Mouse (Mus musculus): Measurements from ENCODE around the gene Mrps10.
"Not testable (repeated sequence)": the region's sequence is repeated elsewhere in the genome, so short reads cannot be mapped to it uniquely, and the experiment has no call there.

Gene Mrps10

DNA sequence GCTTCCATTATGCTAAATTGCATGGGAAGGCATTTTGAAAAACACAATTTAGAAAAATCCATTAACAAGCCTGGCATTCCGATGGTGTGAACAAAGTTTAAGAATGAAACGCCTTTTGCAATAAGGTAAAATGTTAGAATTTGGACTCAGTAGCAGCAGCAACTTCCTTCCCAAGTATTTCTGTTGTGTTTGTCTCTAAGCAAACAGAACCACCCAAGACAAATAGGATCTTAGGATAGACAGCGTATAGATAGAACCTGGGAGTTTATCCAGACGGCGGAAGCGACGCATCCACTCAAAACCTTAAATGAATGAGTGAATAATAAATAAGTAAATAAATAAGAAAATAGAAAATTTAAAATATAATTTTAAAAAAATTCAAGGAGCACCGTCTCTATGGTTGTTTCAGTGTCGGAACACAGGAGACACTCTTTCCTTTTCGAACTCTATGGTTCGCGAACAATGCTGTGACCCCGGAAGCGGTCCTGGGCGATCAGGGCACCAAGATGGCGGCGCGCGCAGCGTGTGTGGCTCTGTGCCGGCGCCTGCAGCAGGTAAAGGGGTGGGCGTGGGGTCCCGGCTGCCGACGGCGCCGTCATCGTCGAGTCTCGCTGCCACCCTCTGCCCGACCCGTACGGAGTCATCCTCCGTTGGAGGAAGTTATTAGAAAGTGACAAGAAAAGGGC is at the start of gene Mrps10:
Gene Mrps10 (plus strand): TSS at position 487 of the 686 bp plus-strand sequence.
- peak; percentile 88 for DNase-seq (ENCODE audit: extremely low spot score, low spot score)

DNA sequence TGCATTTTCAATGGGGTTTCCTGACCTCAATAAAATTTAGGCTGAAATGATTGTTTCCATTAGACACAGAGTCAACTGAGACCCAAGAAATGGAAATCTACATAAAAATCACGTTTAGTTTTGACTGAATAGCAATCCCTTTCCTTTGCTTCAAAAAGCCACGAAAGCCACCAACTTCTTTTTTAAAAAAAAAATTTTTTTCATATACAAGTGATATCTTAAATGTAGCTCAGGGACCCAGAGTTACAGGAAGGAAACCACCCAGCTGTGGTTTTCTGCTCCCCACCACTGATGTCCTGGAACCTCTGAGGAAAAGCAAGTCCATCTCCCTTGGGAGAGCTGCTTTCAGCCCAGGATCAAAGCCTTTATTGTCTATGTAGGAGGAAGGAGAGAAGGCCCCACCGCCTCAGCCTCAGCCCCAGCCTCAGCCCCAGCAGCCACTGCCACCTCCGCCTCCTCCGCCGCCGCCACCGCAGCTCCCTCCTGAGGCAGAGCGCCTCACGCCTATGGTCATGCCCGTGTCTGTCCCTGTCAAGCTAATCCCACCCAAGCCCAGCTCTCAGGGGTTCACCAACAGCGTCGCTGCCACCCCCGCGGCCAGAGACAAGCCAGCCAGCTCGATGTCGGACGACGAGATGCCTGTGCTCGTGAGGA is 49.6 kb upstream of the Mrps10 start:
- no peak for DNase-seq (ENCODE audit: extremely low spot score, low spot score)

DNA sequence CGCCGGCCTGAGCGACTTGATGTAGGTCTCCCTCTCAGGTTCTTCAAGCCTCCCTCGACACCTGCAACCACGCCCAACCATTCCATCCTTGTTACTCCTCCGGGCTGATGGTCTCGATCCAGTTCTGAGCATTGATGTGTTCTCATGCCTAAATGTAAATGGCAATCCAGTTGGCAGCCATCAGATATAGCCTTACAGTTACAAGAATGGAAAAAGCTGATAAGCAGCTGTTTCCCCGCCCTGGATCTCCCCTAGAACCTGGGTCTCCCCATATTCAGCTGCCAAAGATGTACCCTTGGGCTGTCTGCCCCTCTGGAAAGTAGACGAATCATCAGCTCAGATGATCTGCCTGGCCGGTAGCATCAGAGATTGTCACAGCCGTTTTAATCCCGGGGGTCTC is 48.9 kb upstream of the Mrps10 start:
- DNase-seq (ENCODE audit: extremely low spot score, low spot score), result no peak

DNA sequence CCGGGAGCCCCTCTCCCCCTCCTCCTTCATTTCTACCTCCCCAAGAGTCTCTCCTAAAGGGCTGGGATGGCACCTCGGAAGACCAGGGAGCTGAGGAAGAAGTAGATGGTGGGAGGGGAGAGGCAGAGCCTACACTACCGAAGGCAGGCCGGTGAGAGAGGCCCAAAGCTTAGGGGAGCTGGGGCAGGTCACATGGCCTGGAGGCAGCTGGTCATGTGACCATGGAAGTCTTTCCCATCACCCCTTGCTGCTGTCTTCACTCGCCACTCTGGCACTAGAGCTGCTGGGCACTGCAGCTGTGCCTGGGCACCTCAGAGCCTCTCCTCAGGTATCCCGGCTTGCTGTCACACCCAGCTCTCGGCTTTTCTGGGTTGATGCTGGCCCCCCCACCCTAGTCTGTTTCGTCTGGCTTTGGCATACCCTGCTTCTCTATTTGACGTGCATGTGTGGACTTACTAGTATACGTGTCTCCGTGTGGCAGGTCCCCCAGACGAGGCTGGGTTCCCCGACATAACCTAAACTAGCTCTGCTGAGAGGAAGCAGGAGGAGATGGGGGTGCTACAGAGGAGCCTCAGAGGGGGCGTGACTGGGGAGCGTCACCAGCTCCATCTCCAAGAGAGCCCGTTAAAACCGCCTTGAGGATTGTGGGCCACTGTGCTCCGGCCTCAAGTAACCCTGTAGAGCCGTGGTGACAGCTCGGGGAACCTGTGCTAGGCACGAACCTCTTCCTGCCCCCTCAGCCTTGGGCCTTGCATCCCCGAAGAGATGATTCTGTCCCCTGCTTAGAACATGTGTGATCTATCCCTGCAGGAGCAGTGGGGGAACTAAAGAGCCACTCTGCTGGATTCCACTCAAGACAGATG is 46.3 kb upstream of the Mrps10 start:
- no peak for DNase-seq (ENCODE audit: extremely low spot score, low spot score)

DNA sequence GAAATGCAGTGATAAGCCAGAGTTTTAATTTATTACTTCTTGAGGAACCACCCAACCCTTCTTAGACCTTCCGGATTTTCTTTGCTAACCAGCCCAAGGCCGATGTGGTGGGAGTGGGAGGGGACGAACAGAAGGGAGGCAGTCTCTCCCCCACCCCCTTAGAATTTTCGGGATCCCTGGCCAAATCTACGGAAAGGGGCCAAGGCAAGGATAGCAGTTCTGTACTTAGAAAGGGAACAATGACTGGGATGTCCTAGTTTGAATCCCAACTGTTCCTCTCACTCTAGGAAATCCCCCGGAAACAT is 45.7 kb upstream of the Mrps10 start:
- DNase-seq (ENCODE audit: extremely low spot score, low spot score), result no peak

DNA sequence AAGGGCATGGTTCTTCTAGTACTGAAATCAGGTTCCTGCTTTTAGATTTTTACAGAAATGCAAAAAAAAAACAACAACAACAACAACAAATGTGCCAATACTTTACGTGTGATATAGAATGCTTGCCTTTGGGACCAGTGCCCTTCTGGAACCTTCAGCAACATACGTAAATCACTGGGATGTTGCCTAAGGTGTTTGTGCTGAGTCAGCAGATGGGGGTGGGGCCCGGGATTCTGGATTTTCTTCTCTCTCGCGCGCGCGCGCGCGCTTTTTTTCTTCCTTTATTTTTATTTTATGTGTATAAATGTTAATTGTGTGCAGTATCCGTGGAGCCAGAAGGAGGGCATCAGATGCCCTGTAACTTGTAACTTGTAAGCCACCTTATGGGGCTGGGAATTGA is 41.1 kb upstream of the Mrps10 start:
- DNase-seq (ENCODE audit: extremely low spot score, low spot score), result no peak

DNA sequence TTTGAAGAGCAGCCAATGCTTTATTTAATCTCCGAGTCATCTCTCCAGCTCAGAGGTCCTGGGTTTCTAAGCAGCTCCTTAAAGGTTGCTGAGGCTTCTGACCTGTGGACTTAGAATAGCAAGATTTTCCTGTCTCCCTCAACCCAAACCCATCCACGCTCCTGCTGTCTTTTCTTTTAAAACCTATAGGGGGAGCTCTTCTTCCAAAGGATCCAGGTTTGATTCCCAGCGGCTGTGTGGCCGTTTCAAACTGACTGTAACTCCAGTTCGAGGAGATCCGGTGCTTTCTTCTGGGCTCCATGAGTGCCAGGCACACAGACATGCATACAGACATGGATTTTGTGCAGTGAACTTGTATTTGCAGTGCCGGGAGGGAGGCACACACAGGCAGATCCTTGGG is 40.7 kb upstream of the Mrps10 start:
- no peak for DNase-seq (ENCODE audit: extremely low spot score, low spot score)

DNA sequence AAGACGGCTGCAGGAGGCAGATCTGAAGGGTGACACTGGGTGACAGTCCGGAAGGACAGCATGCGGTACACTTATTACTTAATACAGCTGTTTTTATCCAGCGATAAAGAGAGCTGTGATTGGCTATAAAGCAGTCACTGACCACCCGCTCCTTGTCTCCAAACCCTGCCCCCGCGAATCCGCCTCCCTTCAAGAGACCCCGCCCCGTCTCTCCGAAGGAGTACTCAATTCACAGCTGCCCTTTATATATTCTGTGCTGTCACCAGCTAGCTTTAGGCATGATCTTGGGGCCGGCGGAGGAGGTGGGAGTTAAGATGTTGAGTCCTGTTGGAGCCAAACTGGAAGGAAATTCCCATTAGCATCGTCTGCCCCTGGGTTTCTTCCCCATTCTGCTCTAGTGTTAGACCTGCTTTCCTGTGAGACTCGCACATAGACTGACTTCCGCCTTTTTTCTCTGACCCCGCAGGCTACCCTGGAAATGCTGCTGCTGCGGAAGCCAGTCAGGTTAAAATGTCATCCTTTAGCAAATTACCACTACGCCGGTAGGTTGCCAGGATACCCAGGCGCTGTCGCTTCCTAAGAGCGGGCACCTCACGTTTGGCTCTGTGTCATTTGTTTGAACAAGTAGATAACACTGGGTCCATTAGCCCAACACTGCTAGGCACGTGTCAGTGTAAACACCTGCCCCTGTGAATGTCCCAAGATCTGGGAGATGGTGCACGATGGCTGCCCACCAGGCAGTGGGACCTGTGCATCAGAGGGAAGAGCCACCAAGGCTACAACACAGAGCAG is 39.9 kb upstream of the Mrps10 start:
- no peak for DNase-seq (ENCODE audit: extremely low spot score, low spot score)

DNA sequence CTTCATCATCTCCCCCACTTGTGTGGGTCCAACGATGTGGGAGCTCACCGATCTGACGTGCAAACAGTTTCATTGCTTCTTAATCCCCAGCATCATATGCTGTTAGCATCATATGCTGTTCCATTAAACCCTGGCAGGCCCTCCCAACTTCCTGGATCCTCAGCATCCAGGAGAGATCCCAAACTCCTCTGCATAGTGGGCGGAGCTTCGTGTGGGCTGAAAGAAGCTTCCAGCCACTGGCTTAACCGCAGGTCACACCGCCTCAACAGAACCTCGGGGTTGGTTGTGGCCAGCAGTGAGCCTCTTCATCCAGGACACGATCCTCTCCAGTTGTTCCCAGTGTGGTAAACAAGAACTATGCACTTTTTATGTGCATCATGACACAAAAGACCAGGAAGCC is 38.1 kb upstream of the Mrps10 start:
- DNase-seq (ENCODE audit: extremely low spot score, low spot score), result no peak

DNA sequence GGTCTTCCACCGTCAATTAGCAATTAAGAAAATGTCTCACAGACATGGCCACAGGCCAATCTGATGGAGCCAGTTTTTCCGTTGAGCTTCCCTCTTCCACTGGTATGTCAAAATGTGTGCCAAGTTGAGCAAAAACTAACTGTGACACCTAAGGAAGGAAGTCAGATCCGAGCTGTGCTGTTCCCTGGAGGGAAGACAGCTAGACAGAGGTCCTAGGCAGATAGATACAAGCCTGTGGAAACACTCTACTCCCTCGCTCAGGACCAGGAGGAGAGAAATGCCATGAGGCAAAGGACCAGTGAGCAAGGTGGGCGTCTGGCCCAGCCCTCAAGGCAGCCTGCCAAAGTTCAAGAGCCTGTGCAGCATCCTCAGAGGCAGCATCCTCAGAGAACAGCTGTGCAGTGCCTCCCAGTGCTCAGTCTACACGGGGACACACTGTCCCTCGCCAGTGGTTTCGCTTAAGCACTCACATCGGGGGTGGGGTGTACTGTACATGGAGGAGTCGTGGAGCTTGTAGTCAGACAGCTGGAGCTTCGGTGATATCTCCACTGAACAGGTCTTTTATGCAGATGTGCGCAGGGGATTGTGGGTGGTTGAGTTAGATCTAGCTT is 36.6 kb upstream of the Mrps10 start:
- no peak for DNase-seq (ENCODE audit: extremely low spot score, low spot score)

DNA sequence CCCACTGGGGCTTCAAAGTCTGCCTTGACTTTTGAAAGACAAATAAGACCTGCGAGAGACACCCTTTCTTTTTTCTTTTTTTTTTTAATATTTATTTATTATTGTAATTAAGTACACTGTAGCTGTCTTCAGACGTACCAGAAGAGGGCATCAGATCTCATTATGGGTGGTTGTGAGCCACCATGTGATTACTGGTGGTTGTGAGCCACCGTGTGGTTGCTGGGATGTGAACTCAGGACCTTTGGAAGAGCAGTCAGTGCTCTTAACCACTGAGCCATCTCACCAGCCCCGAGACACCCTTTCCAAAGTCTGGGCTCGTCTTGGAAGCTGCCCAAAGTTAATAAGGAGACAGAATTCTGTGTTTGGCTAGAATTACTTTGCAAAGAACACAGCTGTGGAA is 36.0 kb upstream of the Mrps10 start:
- DNase-seq (ENCODE audit: extremely low spot score, low spot score), result not testable (repeated sequence)

DNA sequence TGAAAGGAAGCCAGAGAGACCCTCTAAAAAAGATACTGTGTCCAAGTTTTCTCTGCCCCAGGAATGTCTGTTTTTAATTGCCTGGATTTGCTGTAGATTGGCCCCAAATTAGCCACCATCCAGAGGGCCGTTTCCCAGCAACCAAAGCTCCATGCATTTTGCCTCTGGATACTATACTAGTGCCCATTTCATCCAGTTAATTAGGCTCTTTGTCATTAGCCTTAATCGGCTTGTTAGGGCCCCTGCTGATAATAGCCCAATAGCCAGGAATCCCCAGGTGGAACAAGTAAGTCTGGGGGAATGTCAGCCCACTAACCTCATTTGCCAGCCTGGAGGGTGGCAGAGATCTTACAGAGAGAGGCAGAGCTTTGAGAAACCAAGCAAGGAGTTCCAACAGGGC is 35.3 kb upstream of the Mrps10 start:
- DNase-seq (ENCODE audit: extremely low spot score, low spot score), result no peak

DNA sequence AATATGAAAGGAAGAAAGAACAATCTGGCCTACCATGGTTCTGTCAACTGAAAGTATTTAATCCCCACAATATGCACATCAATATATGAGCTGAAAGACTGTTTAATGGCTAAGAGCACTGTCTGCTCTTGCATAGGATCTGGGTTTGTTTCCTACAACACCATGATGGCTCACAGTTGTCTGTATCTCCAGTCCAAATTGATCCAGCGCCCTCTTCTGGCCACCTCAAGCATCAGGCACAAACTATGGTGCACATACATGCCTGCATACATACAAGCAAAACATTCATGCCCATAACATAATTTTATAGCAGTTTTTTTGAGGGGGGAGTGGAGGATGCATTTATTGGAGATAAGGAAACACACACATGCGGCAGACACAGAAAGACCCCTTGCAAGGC is 25.6 kb upstream of the Mrps10 start:
- DNase-seq (ENCODE audit: extremely low spot score, low spot score), result no peak

DNA sequence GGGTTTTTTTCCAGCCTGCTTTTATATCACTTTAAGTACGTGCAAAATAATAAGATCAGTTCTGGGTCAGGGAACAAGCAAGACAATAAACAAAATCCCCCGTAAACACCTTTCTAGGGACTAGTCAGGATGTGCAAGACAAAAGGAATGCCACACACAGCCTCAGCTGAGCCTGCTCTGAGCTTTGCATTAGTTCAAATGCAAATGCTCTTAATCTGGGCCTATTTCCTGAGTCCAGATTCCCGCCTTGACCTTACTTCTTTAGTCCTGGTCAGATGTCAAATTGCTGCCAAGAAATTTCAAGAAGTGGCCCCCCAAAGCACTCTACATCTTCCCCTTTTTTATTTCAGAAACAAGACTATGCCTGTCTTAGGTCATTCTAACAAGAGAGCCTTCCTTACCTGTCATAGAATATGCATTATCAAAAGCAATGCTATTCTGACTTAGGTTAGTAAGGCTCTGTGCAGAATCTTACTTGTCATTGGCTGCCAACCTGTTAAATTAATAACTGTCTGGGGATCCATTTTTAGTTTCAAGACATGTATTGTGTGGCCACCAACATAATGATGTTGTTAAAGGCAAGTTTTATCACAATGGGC is 18.9 kb upstream of the Mrps10 start:
- DNase-seq (ENCODE audit: extremely low spot score, low spot score), result no peak

DNA sequence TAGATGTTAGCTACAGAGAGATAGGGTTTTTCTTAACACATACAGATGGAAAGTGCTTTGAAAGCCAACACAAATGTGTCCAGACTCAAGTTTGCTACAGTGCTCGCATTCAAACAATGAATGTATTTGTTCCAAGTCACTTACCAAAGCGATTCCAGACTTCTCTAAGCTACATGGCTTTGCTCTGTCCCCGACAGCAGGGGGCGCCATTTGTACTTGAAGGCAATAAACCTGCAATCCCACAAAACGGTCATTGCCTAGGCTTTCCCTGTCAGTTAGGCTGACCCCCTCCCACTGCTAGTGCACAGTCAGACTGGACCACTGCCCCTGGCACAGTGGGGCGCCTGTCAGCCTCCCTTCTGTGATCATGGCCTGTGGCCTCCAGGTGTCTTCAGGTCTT is 8.7 kb upstream of the Mrps10 start:
- DNase-seq (ENCODE audit: extremely low spot score, low spot score), result peak; percentile 44

DNA sequence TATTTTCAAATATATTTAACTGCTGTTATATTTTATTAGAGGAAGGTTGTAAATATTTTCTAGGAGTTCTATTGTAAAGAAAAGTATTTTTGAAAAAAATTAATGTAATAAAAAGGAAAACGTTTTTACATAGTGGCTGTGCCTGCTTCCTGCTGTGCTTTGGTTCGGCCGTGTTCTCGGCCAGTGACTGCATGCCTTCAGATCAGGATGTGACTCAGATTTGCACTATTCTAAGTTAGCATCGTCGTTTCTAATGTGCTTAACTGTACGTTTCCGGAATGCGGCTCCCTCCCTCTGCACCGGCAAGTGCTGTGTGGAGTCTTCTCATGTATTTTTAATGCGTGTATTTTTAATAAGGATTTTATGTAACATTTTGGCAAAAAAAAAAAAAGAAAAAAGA is 7.3 kb upstream of the Mrps10 start:
- DNase-seq (ENCODE audit: extremely low spot score, low spot score), result no peak

DNA sequence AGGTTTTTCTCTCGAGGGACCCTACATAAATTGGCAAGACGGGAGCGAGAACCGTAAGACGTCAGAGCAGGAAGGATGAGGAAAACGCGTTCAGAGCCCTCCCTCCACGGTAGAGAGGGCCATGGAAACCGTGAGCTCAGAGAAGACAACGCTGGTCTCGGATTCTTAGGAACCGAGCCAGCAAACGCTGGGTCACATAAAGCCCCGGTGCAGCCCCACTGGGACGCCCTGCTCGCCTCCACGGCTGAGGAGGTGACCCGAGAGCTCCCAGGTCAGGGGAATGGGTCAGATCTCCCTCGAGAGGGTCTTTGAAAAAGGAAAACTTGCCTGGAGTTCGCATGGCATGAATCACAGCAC is 378 bp downstream of the Mrps10 start:
- DNase-seq (ENCODE audit: extremely low spot score, low spot score), result no peak

DNA sequence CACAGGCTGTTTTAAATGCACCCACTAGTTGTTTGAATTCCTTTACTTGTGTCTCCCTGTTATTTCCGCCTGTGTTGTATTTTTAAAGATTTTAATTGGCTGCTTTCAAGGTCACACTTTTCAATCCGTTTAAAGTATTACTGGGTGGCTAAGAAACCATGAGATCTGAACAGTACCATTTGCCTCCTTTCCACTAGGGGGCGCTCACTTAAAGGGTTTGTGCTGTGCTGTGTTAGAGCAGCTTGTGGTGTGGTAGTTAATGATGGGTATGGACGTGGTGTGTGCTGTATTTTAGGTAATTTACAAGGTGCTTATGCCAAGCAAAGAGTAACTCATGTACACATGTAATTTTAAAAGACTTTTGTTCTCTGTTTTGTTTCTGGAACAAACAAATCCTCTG is 2.8 kb downstream of the Mrps10 start:
- peak; percentile 58 for DNase-seq (ENCODE audit: extremely low spot score, low spot score)

DNA sequence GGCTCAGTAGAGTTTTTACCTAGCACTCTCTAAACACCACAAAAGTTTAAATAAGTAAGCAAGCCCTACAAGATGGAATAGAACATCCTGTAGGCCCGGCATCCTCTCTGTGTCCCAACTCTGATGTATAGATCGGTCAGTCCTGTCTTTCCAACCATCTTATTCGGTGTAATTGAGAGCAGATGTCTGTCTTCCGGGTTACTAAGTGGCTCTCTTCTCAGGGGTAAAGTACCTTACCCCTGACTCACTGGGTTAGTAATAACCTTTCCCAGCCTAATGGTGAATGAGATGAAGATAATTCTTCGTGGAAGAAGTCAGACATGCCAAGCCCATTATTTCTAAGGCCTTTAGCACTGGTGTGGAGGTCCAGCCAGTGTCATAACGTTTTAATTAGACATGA is 5.3 kb downstream of the Mrps10 start:
- DNase-seq (ENCODE audit: extremely low spot score, low spot score), result no peak

DNA sequence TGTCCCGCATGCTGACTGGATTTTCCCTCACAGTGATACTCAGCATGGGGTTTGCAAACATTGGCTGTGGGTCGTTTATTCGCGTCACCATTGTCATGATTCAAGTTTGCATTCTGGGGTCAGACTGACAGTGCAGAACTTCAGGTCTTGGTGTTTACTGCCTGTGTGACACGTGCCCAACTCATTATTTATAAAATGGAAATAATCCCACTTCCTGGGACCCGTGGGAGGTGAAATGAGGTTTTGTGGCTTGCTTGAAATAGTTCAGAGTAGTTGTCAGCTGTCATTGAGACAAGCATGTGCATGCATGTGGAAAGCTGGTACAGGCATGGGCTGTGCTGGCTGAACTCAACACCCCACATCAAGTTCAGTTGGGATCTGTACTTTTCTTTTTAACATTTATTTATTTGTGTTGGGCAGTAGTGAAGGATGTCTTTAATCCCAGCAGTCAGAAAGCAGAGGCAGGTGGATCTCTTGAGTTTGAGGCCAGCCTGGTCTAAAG is 8.1 kb downstream of the Mrps10 start:
- no peak for DNase-seq (ENCODE audit: extremely low spot score, low spot score)

DNA sequence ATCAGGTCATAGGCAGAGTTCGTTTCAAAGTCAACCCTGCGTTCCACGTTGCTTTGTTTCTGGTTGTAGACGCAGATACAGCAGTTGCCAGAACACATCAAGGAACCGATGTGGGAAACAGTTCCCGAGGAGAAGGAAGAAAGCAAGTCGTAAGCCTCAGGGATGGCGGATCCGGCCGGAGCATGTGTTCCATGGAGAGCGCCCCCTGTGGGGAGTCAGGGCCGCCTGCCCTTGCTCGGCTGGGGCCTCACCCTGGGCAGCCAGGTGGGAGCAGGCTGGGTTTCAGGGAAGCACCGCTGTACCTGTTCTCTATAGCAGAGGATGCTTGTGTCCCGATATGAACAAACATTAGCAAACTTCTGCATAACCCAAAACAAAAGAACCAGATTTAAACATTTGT is 9.4 kb downstream of the Mrps10 start:
- DNase-seq (ENCODE audit: extremely low spot score, low spot score), result no peak
